Mouse (Mus musculus): ENCODE results near the gene Map4k3. TPM values are rescaled to one million over a fixed set of nuclear protein-coding genes. Genes with fewer than 3 reads are reported as not detected.

Map4k3 gene
- polyA plus RNA-seq, 1 experiment from 2014 or later, result 25.4 TPM

Other genes starting within 250 kb of the Map4k3 start
- gene Sos1, start 248.0 kb downstream of the Map4k3 start, polyA plus RNA-seq (2015; fragmentation: Nextera tagmentation; extraction: Ambion mirVana), result 8.2 and 8.4 TPM in 2 replicates
- gene Cdkl4, start 150.7 kb downstream of the Map4k3 start, polyA plus RNA-seq (2015; fragmentation: Nextera tagmentation; extraction: Ambion mirVana), result 5.3 and 5.6 TPM in 2 replicates
- gene Tmem178, start 216.1 kb upstream of the Map4k3 start, polyA plus RNA-seq (2015; fragmentation: Nextera tagmentation; extraction: Ambion mirVana), result 31.1 and 32.9 TPM in 2 replicates